Mouse (Mus musculus): ENCODE results near the gene Kcnmb2. TPM values are rescaled to one million over a fixed set of nuclear protein-coding genes. Genes with fewer than 3 reads are reported as not detected.

Kcnmb2 gene
- polyA plus RNA-seq (2015; fragmentation: Nextera tagmentation; extraction: Ambion mirVana), result not detected in 2 replicates

GRCm38 (mm10) chr3:31902504-31903330, at the start of gene Kcnmb2:
TSS of gene Kcnmb2 (plus strand) at chr3:31902507.

